Mouse (Mus musculus) heart, adult 2 months (tissue): ENCODE results near the gene Cyp4f39. TPM values are rescaled to one million over a fixed set of nuclear protein-coding genes. Genes with fewer than 3 reads are reported as not detected.

Experiments used
- DNase-seq, 2 experiments: peaks; one replicate each; pipeline ENCODE4 v3.0.0; 2021
- H3K27ac ChIP-seq: fragments of 200-600 bp; 2 replicates; pipeline ENCODE4 v1.8.1; 2022
- H3K27me3 ChIP-seq: fragments of 200-500 bp; 2 replicates; pipeline ENCODE4 v1.6.1; 2012; ENCODE audit warnings: mild to moderate bottlenecking, low read length, inconsistent platforms, mixed read lengths; ENCODE audit not compliant: control insufficient read depth, insufficient read depth
- H3K36me3 ChIP-seq: fragments of 200-500 bp; 2 replicates; pipeline ENCODE4 v1.6.1; 2012; ENCODE audit warnings: low read length, inconsistent platforms; ENCODE audit not compliant: control insufficient read depth, insufficient read depth
- H3K4me1 ChIP-seq: fragments of 200-500 bp; 2 replicates; pipeline ENCODE4 v1.6.1; 2011; ENCODE audit warnings: low read length; ENCODE audit not compliant: control insufficient read depth, insufficient read depth
- H3K4me3 ChIP-seq: fragments of 200-600 bp; 2 replicates; pipeline ENCODE4 v1.8.1; 2022
- H3K79me2 ChIP-seq: fragments of 200-500 bp; replicated peaks from 2 replicates; pipeline ENCODE4 v1.6.1; 2012; ENCODE audit warnings: mild to moderate bottlenecking, inconsistent platforms, low read length, moderate library complexity, mixed read lengths; ENCODE audit not compliant: control insufficient read depth, insufficient read depth
- H3K9ac ChIP-seq: fragments of 200-500 bp; 2 replicates; pipeline ENCODE4 v1.6.1; 2012; ENCODE audit warnings: low read depth, mild to moderate bottlenecking, control low read depth, inconsistent platforms, low read length, mixed read lengths
- CTCF ChIP-seq: fragments of 200-600 bp; IDR thresholded peaks from 2 replicates; pipeline ENCODE4 v1.8.1; 2022; ENCODE audit warnings: antibody characterized with exemption, mild to moderate bottlenecking, moderate library complexity
- EP300 ChIP-seq: fragments of 200-500 bp; IDR thresholded peaks from 2 replicates; pipeline ENCODE4 v1.6.1; 2011; ENCODE audit warnings: low read depth, low read length, control low read depth; ENCODE audit not compliant: insufficient read depth
- POLR2A ChIP-seq: fragments of 200-500 bp; IDR thresholded peaks from 2 replicates; pipeline ENCODE4 v1.6.1; 2011; ENCODE audit warnings: mild to moderate bottlenecking, low read depth, low read length, control low read depth; ENCODE audit not compliant: insufficient read depth
- WGBS: fragments of 180-500 bp; shearing (Covaris S2); methylation state at CpG from one replicate; pipeline ENCODE4 v1.1.7; 2018; 5-methylcytosine and 5-hydroxymethylcytosine counted together
- intact Hi-C: fragments of 180-260 bp; cut with DNase I; formaldehyde crosslinking; loops from one replicate; pipeline ENCODE4 v1.15.1; 2025
- polyA plus RNA-seq: library from polyadenylated mRNA; depleted of rRNA; stranded (reverse); fragments of >200 nt; gene quantifications from 2 replicates; pipeline ENCODE4 v1.2.3, GENCODE M21; 2012
- total RNA-seq, 2 experiments: library from RNA; stranded (reverse); gene quantifications; 2 replicates each; pipeline ENCODE4 v1.2.3; 2021

Cyp4f39 gene
- total and polyA plus RNA-seq, 3 experiments, result 0.21 TPM; not detected in 2

GRCm38 (mm10) chr17:32437106-32437505 lies 15.4 kb upstream of the Cyp4f39 start:
- no peak overlapping the region for H3K9ac ChIP-seq
- intact Hi-C loops, result loop anchor here (5.0 kb wide), 1 partner anchor 55 kb away; no protein-coding TSS in a partner anchor
- H3K4me1 ChIP-seq, result no peaks in the 10 kb centered on the region
- WGBS, result 90% methylated on average over 4 of the region's 4 CpGs
- H3K4me3 ChIP-seq, result no peak overlapping the region
- TF ChIP-seq POLR2A, result no peak
- no peak for TF ChIP-seq CTCF
- H3K27me3 ChIP-seq, result no peaks in the 10 kb centered on the region
- no peaks in the 10 kb centered on the region for H3K79me2 ChIP-seq
- H3K36me3 ChIP-seq, result no peaks in the 10 kb centered on the region
- no peak overlapping the region for H3K27ac ChIP-seq
- DNase-seq, result no peak

GRCm38 (mm10) chr17:32443245-32443644 lies 9.3 kb upstream of the Cyp4f39 start:
- TF ChIP-seq POLR2A, result no peak
- TF ChIP-seq EP300, result no peak
- TF ChIP-seq CTCF, result no peak
- Histone ChIP-seq H3K4me1 (no peaks in the 10 kb centered on the region), H3K27me3 (no peaks in the 10 kb centered on the region), H3K36me3 (no peaks in the 10 kb centered on the region), H3K79me2 (no peaks in the 10 kb centered on the region), H3K27ac (no peak overlapping the region), H3K9ac (no peak overlapping the region), H3K4me3 (no peak overlapping the region)
- 68% methylated on average over 6 of the region's 6 CpGs for WGBS
- DNase-seq, result no peak
- intact Hi-C loops, result no loop called here

- H3K27ac ChIP-seq, result no peak overlapping the region
Measured at GRCm38 (mm10) chr17:32445016-32445415, 7.5 kb upstream of the Cyp4f39 start.

GRCm38 (mm10) chr17:32447195-32447594 lies 5.3 kb upstream of the Cyp4f39 start:
- DNase-seq, result no peak
- Histone ChIP-seq H3K79me2 (no peaks in the 10 kb centered on the region), H3K27me3 (no peaks in the 10 kb centered on the region), H3K4me1 (no peaks in the 10 kb centered on the region), H3K4me3 (no peak overlapping the region), H3K36me3 (no peaks in the 10 kb centered on the region), H3K27ac (no peak overlapping the region), H3K9ac (no peak overlapping the region)
- TF ChIP-seq EP300 (no peak), CTCF (0 out of 2 replicates have a peak, but pooled peaks have one; percentile 10)
- intact Hi-C loops, result no loop called here

More at GRCm38 (mm10) chr17:32445016-32445415, 7.5 kb upstream of the Cyp4f39 start:
- Histone ChIP-seq H3K36me3 (no peaks in the 10 kb centered on the region), H3K9ac (no peak overlapping the region), H3K79me2 (no peaks in the 10 kb centered on the region), H3K4me3 (no peak overlapping the region), H3K4me1 (no peaks in the 10 kb centered on the region), H3K27me3 (no peaks in the 10 kb centered on the region)
- peak; percentile 57 to 69 for DNase-seq
- WGBS, result 40% methylated on average over 5 of the region's 5 CpGs
- intact Hi-C loops, result no loop called here
- no peak for TF ChIP-seq POLR2A
- no peak for TF ChIP-seq EP300
- TF ChIP-seq CTCF, result no peak

- DNase-seq, result no peak
- Histone ChIP-seq H3K36me3 (no peaks in the 10 kb centered on the region), H3K4me3 (no peak overlapping the region), H3K79me2 (no peaks in the 10 kb centered on the region), H3K9ac (no peak overlapping the region), H3K27ac (no peak overlapping the region), H3K27me3 (no peaks in the 10 kb centered on the region; the same call in 1 of the 2 replicates), H3K4me1 (no peaks in the 10 kb centered on the region)
- 97% methylated on average over 1 of the region's 1 CpGs for WGBS
- TF ChIP-seq POLR2A (no peak), EP300 (no peak), CTCF (no peak)
- intact Hi-C loops, result no loop called here
Measured at GRCm38 (mm10) chr17:32449042-32449441, 3.5 kb upstream of the Cyp4f39 start.

- no peaks in the 10 kb centered on the region; the same call in 1 of the 2 replicates for H3K27me3 ChIP-seq
- intact Hi-C loops, result no loop called here
- DNase-seq, result no peak
- no peaks in the 10 kb centered on the region for H3K36me3 ChIP-seq
- H3K27ac ChIP-seq, result no peak overlapping the region
- WGBS, result 48% methylated on average over 2 of the region's 2 CpGs
- no peaks in the 10 kb centered on the region for H3K4me1 ChIP-seq
- no peaks in the 10 kb centered on the region for H3K79me2 ChIP-seq
- no peak overlapping the region for H3K4me3 ChIP-seq
- H3K9ac ChIP-seq, result no peak overlapping the region
- TF ChIP-seq CTCF, result no peak
- no peak for TF ChIP-seq EP300
- no peak for TF ChIP-seq POLR2A
Measured at GRCm38 (mm10) chr17:32450844-32451537, 1.5 kb upstream of the Cyp4f39 start.
